Mouse (Mus musculus) macrophage (primary cell): ENCODE data around the gene Msx3. TPM values are rescaled to one million over a fixed set of nuclear protein-coding genes. Genes with fewer than 3 reads are reported as not detected.

ENCODE experiments used
- H3K27ac ChIP-seq: fragments of 350-480 bp; formaldehyde crosslinking; 2 replicates; pipeline ENCODE4 v1.9.0; 2021
- H3K36me3 ChIP-seq: fragments of 350-480 bp; formaldehyde crosslinking; 2 replicates; pipeline ENCODE4 v1.9.0; 2021; ENCODE audit errors: inconsistent target
- H3K4me3 ChIP-seq: fragments of 350-480 bp; formaldehyde crosslinking; 2 replicates; pipeline ENCODE4 v1.9.0; 2021; ENCODE audit errors: inconsistent target
- H3K79me2 ChIP-seq: fragments of 350-480 bp; formaldehyde crosslinking; 2 replicates; pipeline ENCODE4 v1.9.0; 2021; ENCODE audit errors: inconsistent target
- WGBS: methylation state at CpG from one replicate; pipeline ENCODE4 v1.1.7; 2026; ENCODE audit warnings: inconsistent platforms; ENCODE audit not compliant: missing documents; 5-methylcytosine and 5-hydroxymethylcytosine counted together
- polyA plus RNA-seq: library from polyadenylated mRNA; stranded (reverse); fragments of 250-400 nt; gene quantifications from 3 replicates; pipeline ENCODE4 v1.2.4, GENCODE M21; 2018; ENCODE audit warnings: inconsistent platforms
- total RNA-seq, 78 experiments: library from RNA; depleted of rRNA; stranded (reverse); fragments of 250-400 nt; gene quantifications; 1 replicate in 9 of 78; 2 replicates in 24 of 78; 3 replicates in 43 of 78; 4 replicates in 2 of 78; pipeline ENCODE4 v1.2.4; 2018; ENCODE audit warnings: inconsistent platforms in 56 of 78

Gene Msx3
- not detected for total RNA-seq (2018; cell fraction: chromatin; rRNA removed)
- total RNA-seq (2018; cell fraction: cytosol; rRNA removed) = not detected
- not detected for total RNA-seq (2018; cell fraction: nucleus; rRNA removed)
- not detected in 3 replicates for polyA plus RNA-seq

DNA sequence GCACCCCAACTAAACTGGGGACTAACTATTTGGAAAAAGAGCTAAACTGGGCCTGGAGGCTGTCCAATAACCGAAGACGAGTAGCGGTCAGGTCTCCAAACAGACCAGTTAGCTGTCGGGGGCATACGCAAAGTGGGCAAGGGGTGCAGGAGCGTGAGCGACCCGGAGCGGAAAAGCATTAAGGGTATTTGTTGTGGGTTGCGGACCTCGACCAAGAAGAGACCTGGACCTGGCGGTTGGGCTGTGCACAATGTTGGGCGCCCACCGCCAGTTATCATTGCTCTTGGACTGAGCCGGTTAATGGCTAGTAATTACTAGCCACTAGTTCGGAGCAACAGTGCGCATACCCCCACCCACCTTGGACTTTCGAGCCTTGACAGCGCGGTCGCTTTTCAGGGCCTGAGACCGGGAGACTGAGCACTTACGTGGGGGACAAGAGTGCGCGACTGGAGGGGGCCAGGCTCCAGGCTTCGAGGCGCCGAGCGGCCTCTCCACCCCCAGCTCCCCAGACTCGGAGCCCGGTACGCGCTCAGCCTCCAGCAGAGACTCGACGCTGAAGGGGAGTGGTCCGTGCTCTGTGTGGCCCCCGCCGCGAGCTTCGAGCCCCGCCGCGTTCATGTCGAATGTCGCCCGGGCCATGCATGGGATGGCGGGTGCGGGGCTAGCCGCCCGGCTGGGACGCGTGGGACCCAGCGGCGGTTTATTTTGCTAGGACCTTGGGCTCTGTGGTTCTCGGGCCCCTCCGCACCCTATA, at the start of gene Msx3:
Msx3 (minus strand) TSS at position 729 of the 754 bp plus-strand sequence.
- no peaks in the 10 kb centered on the region for H3K79me2 ChIP-seq
- H3K4me3 ChIP-seq = peak within 1 kb of the TSS; percentile 31
- H3K36me3 ChIP-seq = no peaks in the 10 kb centered on the region
- no peak within 1 kb of the TSS for H3K27ac ChIP-seq
- WGBS = 4% methylated on average over 56 of the region's 56 CpGs

- no peaks in the 10 kb centered on the region for H3K79me2 ChIP-seq
- H3K4me3 ChIP-seq = no peak overlapping the region
- no peaks in the 10 kb centered on the region for H3K36me3 ChIP-seq
- H3K27ac ChIP-seq = no peak overlapping the region
- 100% methylated on average over 1 of the region's 1 CpGs for WGBS
These were observed 49.6 kb upstream of the Msx3 start for GRCm38 (mm10) chr7:140098466-140098865.

- H3K27ac ChIP-seq = no peak overlapping the region
- no peak overlapping the region for H3K4me3 ChIP-seq
- no peaks in the 10 kb centered on the region for H3K36me3 ChIP-seq
- H3K79me2 ChIP-seq = no peaks in the 10 kb centered on the region
These were observed 47.2 kb upstream of the Msx3 start for GRCm38 (mm10) chr7:140096055-140096454.

DNA sequence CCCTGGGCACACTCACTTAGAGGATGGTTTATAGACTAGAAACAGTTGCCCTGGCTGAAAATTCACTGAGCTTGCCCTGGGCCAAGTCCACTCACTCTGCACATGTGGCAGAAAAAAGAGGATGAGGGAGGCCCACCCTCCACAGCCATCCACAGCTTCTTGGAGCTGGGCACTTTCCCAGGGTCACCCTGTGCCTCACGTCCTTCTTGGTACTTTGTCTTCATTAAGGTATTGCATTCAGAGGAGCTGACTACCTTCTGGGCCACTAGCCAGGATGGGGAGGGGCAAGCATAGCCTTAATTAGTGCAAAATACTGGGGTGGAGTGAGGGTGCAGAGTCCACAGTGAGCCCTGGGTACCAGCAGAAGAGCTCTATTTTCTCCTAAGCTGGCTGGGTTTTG, 46.7 kb upstream of the Msx3 start:
- no peaks in the 10 kb centered on the region for H3K36me3 ChIP-seq
- H3K27ac ChIP-seq = no peak overlapping the region
- H3K79me2 ChIP-seq = no peaks in the 10 kb centered on the region
- 53% methylated on average over 1 of the region's 1 CpGs for WGBS
- no peak overlapping the region for H3K4me3 ChIP-seq

DNA sequence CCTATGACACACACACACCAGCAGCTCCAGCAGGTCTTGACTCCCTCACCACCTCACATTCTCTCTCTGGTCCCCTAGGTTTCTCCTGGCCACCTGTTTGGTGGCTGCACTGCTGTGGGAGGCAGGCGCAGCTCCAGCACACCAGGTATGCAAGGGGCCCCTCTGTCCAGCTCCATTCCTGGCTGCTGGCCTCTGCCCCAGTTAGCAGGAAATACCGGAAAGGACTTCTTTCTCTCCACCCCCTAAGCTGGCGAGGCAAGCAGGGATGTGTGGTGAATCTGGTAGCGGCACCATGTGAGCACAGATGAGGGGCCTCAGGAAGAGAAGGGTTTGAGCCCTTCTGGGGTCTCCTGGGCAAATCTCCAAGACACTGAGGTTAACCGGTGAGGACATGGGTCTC, 46.1 kb upstream of the Msx3 start:
- Histone ChIP-seq H3K4me3 (no peak overlapping the region), H3K36me3 (no peaks in the 10 kb centered on the region)
- 76% methylated on average over 5 of the region's 5 CpGs for WGBS

GRCm38 (mm10) chr7:140092924-140093528, 44.1 kb upstream of the Msx3 start, which contains the start of gene Prap1:
Prap1 (plus strand) TSS chr7:140093395.
- Histone ChIP-seq H3K27ac (no peak within 1 kb of the TSS), H3K36me3 (no peaks in the 10 kb centered on the region), H3K79me2 (no peaks in the 10 kb centered on the region), H3K4me3 (no peak within 1 kb of the TSS)
- 98% methylated on average over 5 of the region's 5 CpGs for WGBS

More for the DNA sequence above, 46.1 kb upstream of the Msx3 start:
- no peaks in the 10 kb centered on the region for H3K79me2 ChIP-seq
- no peak overlapping the region for H3K27ac ChIP-seq

GRCm38 (mm10) chr7:140090601-140091000, 41.7 kb upstream of the Msx3 start:
- no peaks in the 10 kb centered on the region for H3K36me3 ChIP-seq
- H3K4me3 ChIP-seq = no peak overlapping the region
- no peak overlapping the region for H3K27ac ChIP-seq
- WGBS = 86% methylated on average over 10 of the region's 10 CpGs
- no peaks in the 10 kb centered on the region for H3K79me2 ChIP-seq

- Histone ChIP-seq H3K4me3 (no peak within 1 kb of the TSS), H3K27ac (no peak within 1 kb of the TSS), H3K79me2 (no peaks in the 10 kb centered on the region), H3K36me3 (no peaks in the 10 kb centered on the region)
- 20% methylated on average over 14 of the region's 18 CpGs for WGBS
These were observed 33.4 kb upstream of the Msx3 start, which contains the start of gene Caly for GRCm38 (mm10) chr7:140082242-140082678. Caly (minus strand) TSS chr7:140082548.

DNA sequence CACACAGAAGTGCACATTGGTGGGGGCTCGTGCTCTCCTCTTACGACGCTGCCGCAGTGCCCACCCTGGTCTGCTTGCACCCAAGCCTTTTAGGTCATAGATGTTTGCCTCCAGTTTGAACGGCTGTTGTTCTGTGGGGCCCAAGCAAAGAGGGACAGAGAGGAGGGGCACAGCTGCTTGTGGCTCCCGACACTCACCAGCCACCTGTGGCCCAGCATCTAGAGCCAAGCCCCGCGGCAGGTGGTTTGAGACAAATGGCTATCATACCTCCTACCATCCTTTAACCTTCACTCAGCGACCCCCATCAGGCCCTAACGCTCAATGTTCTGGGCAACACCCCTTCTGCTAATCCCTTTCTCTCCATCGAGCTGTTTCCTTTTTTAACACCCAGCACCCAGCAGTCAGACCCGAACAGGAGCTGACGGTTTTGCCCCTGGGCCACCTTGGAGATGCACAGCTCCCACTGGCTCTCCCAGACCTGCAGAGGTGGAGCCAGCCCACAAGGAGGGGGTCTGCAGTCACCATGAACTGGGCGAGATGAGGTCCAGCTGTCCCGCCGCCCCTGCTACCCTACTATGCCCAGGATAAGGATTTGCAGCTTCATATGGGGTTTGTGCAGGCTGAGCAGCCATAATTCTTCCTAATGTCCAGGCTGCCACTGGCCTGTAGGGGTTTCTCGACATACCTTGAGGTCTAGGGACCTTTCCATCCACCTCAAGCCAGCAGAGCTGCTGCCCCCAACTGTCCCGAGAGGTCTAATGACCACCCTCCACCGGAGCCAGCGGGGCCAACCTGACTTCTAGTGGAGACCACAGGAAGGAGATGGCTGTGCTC, 32.7 kb upstream of the Msx3 start:
- WGBS = 35% methylated on average over 20 of the region's 20 CpGs
- Histone ChIP-seq H3K36me3 (no peaks in the 10 kb centered on the region), H3K79me2 (no peaks in the 10 kb centered on the region), H3K4me3 (no peak overlapping the region), H3K27ac (no peak overlapping the region)

DNA sequence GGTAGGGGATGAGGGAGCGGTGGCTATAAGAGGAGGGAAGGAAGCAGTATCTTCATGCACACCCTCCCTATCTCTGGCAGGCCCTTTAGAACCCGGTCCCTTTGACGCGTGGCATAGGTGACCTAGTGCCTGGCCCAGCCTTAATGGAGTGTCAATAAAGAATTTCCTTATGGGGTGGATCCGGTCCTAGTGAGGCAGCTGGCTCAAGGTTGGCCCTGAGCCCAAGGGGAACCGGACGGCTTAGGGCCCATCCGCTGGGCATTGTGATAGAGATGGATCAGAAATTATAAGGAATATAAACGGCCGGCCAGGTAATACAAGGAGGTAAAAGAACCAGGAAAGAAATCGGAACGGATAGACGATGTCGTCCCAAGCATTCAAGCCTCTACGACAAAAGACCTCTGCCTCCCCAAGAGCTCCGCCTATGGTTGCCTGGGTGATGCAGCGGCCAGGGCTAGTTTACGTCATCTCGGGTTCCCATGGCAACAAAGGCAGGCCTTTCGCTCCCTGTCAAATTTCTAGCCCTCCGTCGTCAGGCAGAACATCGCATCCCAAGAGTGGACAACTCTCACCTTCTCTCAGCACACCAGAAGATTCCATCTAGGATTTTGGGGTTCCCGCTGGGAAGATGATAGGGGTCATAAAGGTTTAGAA, 31.7 kb upstream of the Msx3 start:
- 7% methylated on average over 24 of the region's 24 CpGs for WGBS
- H3K4me3 ChIP-seq = no peak overlapping the region

DNA sequence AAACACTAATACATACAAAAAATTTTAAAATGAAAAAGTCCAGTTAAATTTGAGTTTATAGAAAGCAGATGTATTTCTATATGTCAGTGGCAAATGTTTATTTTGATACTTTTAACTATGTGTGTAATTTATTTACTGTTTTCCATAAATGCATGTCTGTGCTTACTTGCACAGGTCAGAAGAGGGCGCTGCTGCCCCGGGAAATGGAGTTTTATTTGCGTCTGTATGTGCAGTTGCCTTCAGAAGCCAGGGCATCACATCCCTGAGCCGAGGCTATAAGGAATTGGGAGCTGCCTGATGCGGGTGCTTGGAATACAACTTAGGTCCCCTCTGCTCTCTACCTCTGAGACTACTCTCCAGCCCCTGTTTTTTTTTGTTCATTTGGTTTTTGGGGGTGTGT, 29.8 kb upstream of the Msx3 start:
- Histone ChIP-seq H3K27ac (no peak overlapping the region), H3K79me2 (no peaks in the 10 kb centered on the region), H3K4me3 (no peak overlapping the region), H3K36me3 (no peaks in the 10 kb centered on the region)
- 11% methylated on average over 5 of the region's 5 CpGs for WGBS

More for the DNA sequence above, 31.7 kb upstream of the Msx3 start:
- Histone ChIP-seq H3K36me3 (no peaks in the 10 kb centered on the region), H3K27ac (no peak overlapping the region), H3K79me2 (no peaks in the 10 kb centered on the region)

- Histone ChIP-seq H3K4me3 (no peak overlapping the region), H3K79me2 (no peaks in the 10 kb centered on the region), H3K27ac (no peak overlapping the region), H3K36me3 (no peaks in the 10 kb centered on the region)
- 61% methylated on average over 6 of the region's 6 CpGs for WGBS
These were observed 28.8 kb upstream of the Msx3 start for GRCm38 (mm10) chr7:140077698-140078097.

DNA sequence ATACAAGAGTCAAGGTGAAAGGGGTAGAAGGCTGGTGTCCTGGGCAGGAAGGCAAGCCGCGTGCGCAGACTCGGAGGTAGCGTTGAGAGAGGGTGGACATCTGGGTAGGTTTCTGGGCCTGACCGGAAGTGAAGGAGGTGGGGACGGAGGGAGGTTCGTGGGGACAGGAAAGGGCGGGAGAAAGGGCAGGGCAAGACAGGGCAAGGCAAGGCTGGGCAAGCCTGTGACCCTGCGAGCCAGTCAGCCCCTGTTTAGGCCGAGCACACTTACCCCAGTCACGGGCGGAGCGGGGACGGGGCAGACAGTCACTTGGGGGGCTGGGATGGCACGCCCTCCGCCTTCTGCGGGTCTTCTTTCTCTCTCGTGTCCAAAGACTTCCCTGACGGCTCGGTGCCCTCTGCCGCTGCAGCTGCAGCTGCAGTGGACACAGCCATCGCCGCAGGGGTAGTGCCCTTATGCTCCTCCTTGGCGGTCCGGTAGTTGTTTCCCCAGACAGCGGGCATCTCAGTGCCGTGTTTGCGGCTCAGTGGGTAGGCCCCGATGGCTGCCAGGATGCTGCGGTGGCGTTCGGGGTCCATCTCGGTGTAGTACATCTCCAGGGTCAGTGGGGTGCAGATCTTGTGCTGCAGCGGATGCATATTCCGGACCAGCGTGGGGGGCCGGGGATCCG, 21.3 kb upstream of the Msx3 start:
- Histone ChIP-seq H3K27ac (no peak overlapping the region), H3K36me3 (no peaks in the 10 kb centered on the region), H3K79me2 (no peaks in the 10 kb centered on the region), H3K4me3 (no peak overlapping the region)
- 40% methylated on average over 38 of the region's 39 CpGs for WGBS

DNA sequence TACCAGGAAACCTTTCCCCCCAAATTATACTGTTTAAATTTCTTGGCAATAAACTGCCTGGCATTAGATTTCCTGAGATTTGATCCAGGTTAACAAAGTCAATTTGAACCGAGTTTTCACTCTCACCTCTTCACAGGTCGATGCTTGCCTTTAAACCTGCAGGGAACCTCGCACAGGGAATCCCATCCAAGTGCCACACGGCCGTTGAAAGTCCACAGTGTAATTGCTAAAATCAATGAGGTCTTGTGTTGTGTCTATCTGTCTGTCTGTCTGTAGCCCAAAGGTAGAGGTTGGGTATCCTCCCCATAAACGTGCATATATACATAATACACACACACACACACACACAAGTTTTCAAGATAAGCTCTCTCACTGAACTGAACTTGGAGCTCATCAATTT, 18.5 kb upstream of the Msx3 start:
- Histone ChIP-seq H3K79me2 (no peaks in the 10 kb centered on the region), H3K27ac (no peak overlapping the region)
- 70% methylated on average over 6 of the region's 6 CpGs for WGBS

More for the DNA sequence above, 18.5 kb upstream of the Msx3 start:
- Histone ChIP-seq H3K4me3 (no peak overlapping the region), H3K36me3 (no peaks in the 10 kb centered on the region)
